In the genomic region with DNA sequence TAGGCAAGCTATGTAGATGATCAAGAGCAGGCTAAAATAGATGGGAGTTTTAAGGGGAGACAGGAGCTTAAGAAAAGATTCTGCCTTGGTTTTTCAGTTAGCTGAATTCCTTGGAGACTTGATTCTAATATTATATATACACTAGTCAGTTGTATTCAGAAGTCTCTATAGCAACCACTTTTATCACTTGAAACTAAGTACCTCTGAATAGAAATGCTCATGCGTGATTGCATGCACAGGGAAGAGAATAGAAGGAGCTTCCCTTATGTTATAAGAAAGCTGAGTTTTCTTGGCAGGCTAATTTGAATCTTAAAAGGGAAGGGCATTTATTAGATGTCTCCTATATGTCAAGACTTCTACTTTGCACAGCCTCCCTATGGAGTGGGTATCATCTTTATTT, we compare ENCODE assay signal across 15 mouse cellular contexts.
"Had no signal": no experiment of that assay in that cellular context is flagged by ENCODE, and none has a peak within 500 bp of the region (broad histone marks: within the 10 kb centered on the region; RNA-seq: fewer than 3 reads in every experiment).

No protein-coding gene starts in this region.

- H3K27me3 ChIP-seq: limb, embryonic 12.5 days; liver, embryonic 13.5 days; lung, embryonic 15.5 days; megakaryocyte, embryonic 14.5 days; midbrain, embryonic 12.5 days; neural tube, embryonic 12.5 days had no signal

- H3K4me2 ChIP-seq: limb, embryonic 12.5 days; liver, embryonic 13.5 days; lung, embryonic 15.5 days; midbrain, embryonic 12.5 days; neural tube, embryonic 12.5 days had no signal

- H3K4me3 ChIP-seq: limb, embryonic 12.5 days; liver, embryonic 13.5 days; lung, embryonic 15.5 days; megakaryocyte, embryonic 14.5 days; midbrain, embryonic 12.5 days; neural tube, embryonic 12.5 days had no signal

- ATAC-seq: liver, postnatal 0 days had no signal

- H3K36me3 ChIP-seq: limb, embryonic 12.5 days; liver, embryonic 13.5 days; lung, embryonic 15.5 days; midbrain, embryonic 12.5 days; neural tube, embryonic 12.5 days had no signal

- H3K9me3 ChIP-seq: limb, embryonic 12.5 days; liver, embryonic 13.5 days; lung, embryonic 15.5 days; midbrain, embryonic 12.5 days; neural tube, embryonic 12.5 days had no signal

- DNase-seq: kidney, adult 11 months; kidney, postnatal 10 days; kidney, postnatal 4 days; liver; liver, embryonic 13.5 days; liver, postnatal 0 days; lung, postnatal 14 days; thymus, postnatal 25 days had no signal

- H3K27ac ChIP-seq: limb, embryonic 12.5 days; liver, embryonic 13.5 days; lung, embryonic 15.5 days; macrophage; midbrain, embryonic 12.5 days; neural tube, embryonic 12.5 days; stomach, postnatal 0 days had no signal

- H3K9ac ChIP-seq: limb, embryonic 12.5 days; liver, embryonic 13.5 days; liver, postnatal 0 days; lung, embryonic 15.5 days; midbrain, embryonic 12.5 days; neural tube, embryonic 12.5 days had no signal

- H3K4me1 ChIP-seq: limb, embryonic 12.5 days; liver, embryonic 13.5 days; lung, embryonic 15.5 days; megakaryocyte, embryonic 14.5 days; midbrain, embryonic 12.5 days; neural tube, embryonic 12.5 days had no signal
